Mouse (Mus musculus): ENCODE results near the gene Chmp5. TPM values are rescaled to one million over a fixed set of nuclear protein-coding genes. Genes with fewer than 3 reads are reported as not detected.
A peak's percentile ranks its signal among the peaks of the same experiment; 100 is the strongest.

Chmp5 gene
- polyA plus RNA-seq, 2 experiments = 24.5 to 42.7 TPM

GRCm38 (mm10) chr4:40906298-40906697 lies 41.9 kb upstream of the Chmp5 start:
- WGBS (ENCODE audit: insufficient replicate concordance) = 52% methylated on average over 1 of the region's 1 CpGs
- ATAC-seq (ENCODE audit: insufficient read depth) = no peak
- H3K27me3 ChIP-seq (ENCODE audit: control insufficient read depth, insufficient read depth, low read length) = no peaks in the 10 kb centered on the region
- H3K27ac ChIP-seq = no peak overlapping the region
- no peaks in the 10 kb centered on the region for H3K36me3 ChIP-seq (replicated peaks; ENCODE audit: control insufficient read depth, insufficient read depth, low read depth)
- no peak overlapping the region for H3K4me3 ChIP-seq (ENCODE audit: insufficient read depth in 1 of 2, low read depth in 2 of 2, low read length in 2 of 2)
- DNase-seq (ENCODE audit: low read depth in 3 of 3, low spot score in 3 of 3) = peak in 1 of 3 experiments; percentile 22
- no peaks in the 10 kb centered on the region for H3K9me3 ChIP-seq (ENCODE audit: control insufficient read depth, low read length)
- TF ChIP-seq CTCF (IDR thresholded peaks at IDR 0.05; ENCODE audit: low read depth) (peak; percentile 46; the same call in 1 of the 2 replicates), EP300 (IDR thresholded peaks at IDR 0.05; ENCODE audit: low read depth) (no peak)
- no peaks in the 10 kb centered on the region for H3K4me1 ChIP-seq (replicated peaks; ENCODE audit: control insufficient read depth in 2 of 2, insufficient read depth in 2 of 2, low read length in 1 of 2)
- no peak overlapping the region for H3K4me2 ChIP-seq (ENCODE audit: low read depth)
- H3K9ac ChIP-seq (replicated peaks) = no peak overlapping the region

GRCm38 (mm10) chr4:40908261-40908969 lies 39.8 kb upstream of the Chmp5 start:
- peak overlapping the region; percentile 13; the same call in 1 of the 2 replicates for H3K4me2 ChIP-seq (ENCODE audit: low read depth)
- no peaks in the 10 kb centered on the region for H3K9me3 ChIP-seq (ENCODE audit: control insufficient read depth, low read length)
- no peaks in the 10 kb centered on the region for H3K27me3 ChIP-seq (ENCODE audit: control insufficient read depth, insufficient read depth, low read length)
- H3K4me3 ChIP-seq (ENCODE audit: insufficient read depth in 1 of 2, low read depth in 2 of 2, low read length in 2 of 2) = no peak overlapping the region
- WGBS (ENCODE audit: insufficient replicate concordance) = 44% methylated on average over 20 of the region's 20 CpGs
- no peaks in the 10 kb centered on the region for H3K36me3 ChIP-seq (replicated peaks; ENCODE audit: control insufficient read depth, insufficient read depth, low read depth)
- ATAC-seq (ENCODE audit: insufficient read depth) (no peak), DNase-seq (ENCODE audit: low read depth in 3 of 3, low spot score in 3 of 3) (no peak)
- H3K9ac ChIP-seq (replicated peaks) = no peak overlapping the region
- H3K4me1 ChIP-seq (replicated peaks; ENCODE audit: control insufficient read depth in 2 of 2, insufficient read depth in 2 of 2, low read length in 1 of 2) = no peaks in the 10 kb centered on the region
- no peak overlapping the region for H3K27ac ChIP-seq
- TF ChIP-seq CTCF (IDR thresholded peaks at IDR 0.05; ENCODE audit: low read depth) (no peak), EP300 (IDR thresholded peaks at IDR 0.05; ENCODE audit: low read depth) (no peak)

GRCm38 (mm10) chr4:40914287-40914867 lies 33.8 kb upstream of the Chmp5 start:
- Histone ChIP-seq H3K27me3 (ENCODE audit: control insufficient read depth, insufficient read depth, low read length) (no peaks in the 10 kb centered on the region), H3K36me3 (replicated peaks; ENCODE audit: control insufficient read depth, insufficient read depth, low read depth) (no peaks in the 10 kb centered on the region), H3K4me1 (replicated peaks; ENCODE audit: control insufficient read depth in 2 of 2, insufficient read depth in 2 of 2, low read length in 1 of 2) (peaks cover 0 to 1% of the 10 kb centered on the region in 2 experiments; a peak in 2 of 4 replicates), H3K27ac (no peak overlapping the region), H3K4me3 (ENCODE audit: insufficient read depth in 1 of 2, low read depth in 2 of 2, low read length in 2 of 2) (no peak overlapping the region), H3K9ac (replicated peaks) (no peak overlapping the region), H3K4me2 (ENCODE audit: low read depth) (no peak overlapping the region), H3K9me3 (ENCODE audit: control insufficient read depth, low read length) (no peaks in the 10 kb centered on the region)
- TF ChIP-seq CTCF (IDR thresholded peaks at IDR 0.05; ENCODE audit: low read depth) = no peak
- TF ChIP-seq EP300 (IDR thresholded peaks at IDR 0.05; ENCODE audit: low read depth) = no peak
- ATAC-seq (ENCODE audit: insufficient read depth) = no peak
- no peak for DNase-seq (ENCODE audit: low read depth in 3 of 3, low spot score in 3 of 3)

GRCm38 (mm10) chr4:40915947-40916346 lies 32.3 kb upstream of the Chmp5 start:
- DNase-seq (ENCODE audit: low read depth in 3 of 3, low spot score in 3 of 3) = no peak
- Histone ChIP-seq H3K4me3 (ENCODE audit: insufficient read depth in 1 of 2, low read depth in 2 of 2, low read length in 2 of 2) (no peak overlapping the region), H3K9me3 (ENCODE audit: control insufficient read depth, low read length) (no peaks in the 10 kb centered on the region), H3K27me3 (ENCODE audit: control insufficient read depth, insufficient read depth, low read length) (no peaks in the 10 kb centered on the region), H3K4me2 (ENCODE audit: low read depth) (no peak overlapping the region), H3K36me3 (replicated peaks; ENCODE audit: control insufficient read depth, insufficient read depth, low read depth) (no peaks in the 10 kb centered on the region), H3K9ac (replicated peaks) (no peak overlapping the region), H3K27ac (no peak overlapping the region), H3K4me1 (replicated peaks; ENCODE audit: control insufficient read depth in 2 of 2, insufficient read depth in 2 of 2, low read length in 1 of 2) (peaks cover 6 to 9% of the 10 kb centered on the region in 2 experiments)
- WGBS (ENCODE audit: insufficient replicate concordance) = 58% methylated on average over 5 of the region's 5 CpGs
- TF ChIP-seq CTCF (IDR thresholded peaks at IDR 0.05; ENCODE audit: low read depth) = no peak
- TF ChIP-seq EP300 (IDR thresholded peaks at IDR 0.05; ENCODE audit: low read depth) = no peak
- no peak for ATAC-seq (ENCODE audit: insufficient read depth)

- TF ChIP-seq CTCF (IDR thresholded peaks at IDR 0.05; ENCODE audit: low read depth) (peak; percentile 65), EP300 (IDR thresholded peaks at IDR 0.05; ENCODE audit: low read depth) (no peak)
- Histone ChIP-seq H3K9ac (replicated peaks) (no peak overlapping the region), H3K36me3 (replicated peaks; ENCODE audit: control insufficient read depth, insufficient read depth, low read depth) (no peaks in the 10 kb centered on the region), H3K27me3 (ENCODE audit: control insufficient read depth, insufficient read depth, low read length) (no peaks in the 10 kb centered on the region), H3K27ac (no peak overlapping the region), H3K4me1 (replicated peaks; ENCODE audit: control insufficient read depth in 2 of 2, insufficient read depth in 2 of 2, low read length in 1 of 2) (peaks cover 6 to 9% of the 10 kb centered on the region in 2 experiments), H3K4me3 (ENCODE audit: insufficient read depth in 1 of 2, low read depth in 2 of 2, low read length in 2 of 2) (no peak overlapping the region), H3K9me3 (ENCODE audit: control insufficient read depth, low read length) (no peaks in the 10 kb centered on the region), H3K4me2 (ENCODE audit: low read depth) (no peak overlapping the region)
- ATAC-seq (ENCODE audit: insufficient read depth) (no peak), DNase-seq (ENCODE audit: low read depth in 3 of 3, low spot score in 3 of 3) (no peak)
- 80% methylated on average over 7 of the region's 7 CpGs for WGBS (ENCODE audit: insufficient replicate concordance)
Observed at GRCm38 (mm10) chr4:40916592-40917155, 31.5 kb upstream of the Chmp5 start.
